Mouse (Mus musculus) intestine, embryonic 14.5 days (tissue): ENCODE measurements around the gene Rps6ka1. TPM values are rescaled to one million over a fixed set of nuclear protein-coding genes. Genes with fewer than 3 reads are reported as not detected.
A peak's percentile ranks its signal among the peaks of the same experiment; 100 is the strongest.

Source experiments
- ATAC-seq: fragments of 200-750 bp; cut with Nextera tagmentation; replicated peaks from 2 replicates; pipeline ENCODE4 v1.8.0; 2017; ENCODE audit warnings: low read depth, moderate number of reproducible peaks, moderate TSS enrichment, moderate library complexity; ENCODE audit not compliant: low FRiP score, low TSS enrichment
- DNase-seq: peaks from one replicate; pipeline ENCODE4 v3.0.0-alpha.2; 2018; ENCODE audit warnings: low spot score
- H3K27ac ChIP-seq: fragments of 300-500 bp; sonication (generic); 2 replicates; pipeline ENCODE4 v1.5.1; 2014; ENCODE audit warnings: low read depth, mild to moderate bottlenecking, control low read depth
- H3K27me3 ChIP-seq: fragments of 300-500 bp; sonication (generic); replicated peaks from 2 replicates; pipeline ENCODE4 v1.6.1; 2014; ENCODE audit warnings: low read length, control low read depth; ENCODE audit not compliant: control insufficient read depth, insufficient read depth
- H3K36me3 ChIP-seq: fragments of 300-500 bp; sonication (generic); 2 replicates; pipeline ENCODE4 v1.6.1; 2014; ENCODE audit warnings: low read length, control low read depth; ENCODE audit not compliant: control insufficient read depth, insufficient read depth
- H3K4me1 ChIP-seq: fragments of 300-500 bp; sonication (generic); replicated peaks from 2 replicates; pipeline ENCODE4 v1.6.1; 2014; ENCODE audit warnings: low read length, control low read depth, mixed read lengths; ENCODE audit not compliant: control insufficient read depth, insufficient read depth
- H3K4me2 ChIP-seq: fragments of 300-500 bp; sonication (generic); 2 replicates; pipeline ENCODE4 v1.6.1; 2014; ENCODE audit warnings: low read length
- H3K4me3 ChIP-seq: fragments of 300-500 bp; sonication (generic); 2 replicates; pipeline ENCODE4 v1.5.1; 2014; ENCODE audit warnings: low read depth, low read length, control low read depth, mixed read lengths
- H3K9ac ChIP-seq: fragments of 300-500 bp; sonication (generic); 2 replicates; pipeline ENCODE4 v1.6.1; 2014; ENCODE audit warnings: mild to moderate bottlenecking, low read length
- H3K9me3 ChIP-seq: fragments of 300-500 bp; sonication (generic); 2 replicates; pipeline ENCODE4 v1.6.1; 2016; ENCODE audit warnings: low read length, control low read depth; ENCODE audit not compliant: control insufficient read depth
- WGBS: fragments of 180-500 bp; shearing (Covaris S2); extraction: QIAGEN DNeasy Blood & Tissue Kit; methylation state at CpG from one replicate; pipeline ENCODE4 v1.1.7; 2014; 5-methylcytosine and 5-hydroxymethylcytosine counted together
- polyA plus RNA-seq: library from polyadenylated mRNA; unstranded; fragments of >200 nt; fragmentation: Nextera tagmentation; extraction: Ambion mirVana; gene quantifications from 2 replicates; pipeline ENCODE4 v1.2.1, GENCODE M21; 2014

The Rps6ka1 gene
- polyA plus RNA-seq, 1 experiment from 2014 or later = 116 TPM

DNA sequence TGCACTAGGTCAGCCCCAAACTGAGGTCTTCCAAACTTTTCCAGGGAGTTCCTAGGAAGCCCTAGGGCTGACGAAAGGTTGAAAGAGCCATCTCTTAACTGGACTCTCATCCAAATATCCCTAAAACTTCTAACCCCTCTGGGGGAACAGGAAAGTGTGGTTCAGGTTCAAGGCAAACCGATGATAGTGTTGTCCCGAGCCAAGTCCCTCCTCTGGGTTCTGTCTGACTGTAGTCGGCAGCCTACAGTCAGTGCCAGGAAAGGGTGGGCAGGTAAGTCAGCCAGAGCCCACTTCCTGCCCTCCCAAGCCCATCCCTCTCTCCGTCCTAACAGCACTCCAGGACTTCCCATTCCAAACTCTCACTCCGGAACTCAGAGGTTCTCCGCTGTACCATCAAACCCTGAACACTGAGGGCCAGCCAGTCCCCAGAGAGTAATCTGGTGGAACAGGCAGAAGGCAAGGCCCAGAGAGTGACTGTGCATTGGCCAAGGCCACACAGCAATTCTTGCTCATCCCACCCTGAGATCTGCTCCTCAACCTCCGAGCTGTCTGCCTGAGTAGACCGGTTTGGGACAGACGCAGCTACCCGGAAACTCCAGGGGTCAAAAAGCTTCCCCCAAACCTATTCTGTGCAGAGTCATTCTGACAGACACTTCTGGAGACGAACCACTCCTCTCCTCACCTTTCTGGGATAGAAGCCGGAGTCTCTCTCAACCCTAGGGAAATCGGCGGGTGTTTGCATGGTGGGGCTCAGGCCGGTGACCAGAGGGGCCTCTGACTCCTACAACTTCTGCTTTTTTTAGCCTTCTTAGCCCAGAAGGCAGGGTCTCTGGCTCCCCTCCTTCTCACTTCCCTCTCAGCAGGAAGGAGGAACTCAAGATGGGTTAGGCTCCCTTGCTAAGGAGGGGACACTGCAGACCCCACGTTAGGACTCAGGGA lies 13.4 kb downstream of the Rps6ka1 start:
- no peak overlapping the region for H3K27ac ChIP-seq
- H3K9me3 ChIP-seq = no peaks in the 10 kb centered on the region
- H3K4me3 ChIP-seq = no peak overlapping the region
- ATAC-seq = no peak
- H3K27me3 ChIP-seq = no peaks in the 10 kb centered on the region
- no peak for DNase-seq
- H3K4me2 ChIP-seq = no peak overlapping the region
- H3K4me1 ChIP-seq = peaks cover 5% of the 10 kb centered on the region; the same call in 1 of the 2 replicates
- 75% methylated on average over 17 of the region's 17 CpGs for WGBS
- H3K9ac ChIP-seq = no peak overlapping the region
- peaks cover 32% of the 10 kb centered on the region for H3K36me3 ChIP-seq

- WGBS = 89% methylated on average over 4 of the region's 4 CpGs
- no peaks in the 10 kb centered on the region for H3K27me3 ChIP-seq
- H3K36me3 ChIP-seq = peaks cover 38% of the 10 kb centered on the region
- H3K4me3 ChIP-seq = no peak overlapping the region
- ATAC-seq = no peak
- peaks cover 5% of the 10 kb centered on the region; the same call in 1 of the 2 replicates for H3K4me1 ChIP-seq
- H3K9me3 ChIP-seq = no peaks in the 10 kb centered on the region
- DNase-seq = no peak
- H3K9ac ChIP-seq = no peak overlapping the region
- no peak overlapping the region for H3K4me2 ChIP-seq
- H3K27ac ChIP-seq = no peak overlapping the region
These were observed 14.2 kb downstream of the Rps6ka1 start for GRCm38 (mm10) chr4:133873431-133873851.

DNA sequence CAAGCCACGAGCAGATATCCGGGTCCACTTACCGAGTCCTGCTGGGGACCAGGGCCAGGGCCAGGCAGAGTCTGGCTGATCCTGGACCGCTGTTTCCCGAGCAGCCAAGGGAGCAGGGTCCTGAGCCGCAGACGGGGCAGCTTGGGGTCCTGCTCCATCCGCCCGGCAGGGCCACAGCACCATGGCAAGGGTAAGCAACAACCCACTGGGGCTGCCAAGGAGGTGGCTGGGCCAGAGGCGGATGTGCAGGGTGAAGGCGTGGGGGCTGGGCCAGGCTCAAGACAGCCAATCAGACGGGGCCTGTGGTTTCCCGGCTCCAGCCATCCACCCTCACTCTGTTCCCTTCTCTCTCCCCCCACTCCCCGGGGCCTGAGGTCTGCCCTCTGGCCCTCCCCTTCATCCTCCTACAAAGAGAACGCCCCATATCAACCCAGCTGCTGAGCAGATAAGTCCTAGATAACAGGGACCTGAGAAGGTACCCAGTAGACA lies 14.7 kb downstream of the Rps6ka1 start:
- H3K9me3 ChIP-seq = no peaks in the 10 kb centered on the region
- H3K36me3 ChIP-seq = peaks cover 41% of the 10 kb centered on the region
- no peak overlapping the region for H3K4me2 ChIP-seq
- H3K4me1 ChIP-seq = peaks cover 5% of the 10 kb centered on the region; the same call in 1 of the 2 replicates
- no peak overlapping the region for H3K4me3 ChIP-seq
- 64% methylated on average over 15 of the region's 15 CpGs for WGBS
- no peak for ATAC-seq
- H3K27ac ChIP-seq = no peak overlapping the region
- no peaks in the 10 kb centered on the region for H3K27me3 ChIP-seq
- DNase-seq = no peak
- no peak overlapping the region for H3K9ac ChIP-seq

- ATAC-seq (no peak), DNase-seq (no peak)
- Histone ChIP-seq H3K27me3 (no peaks in the 10 kb centered on the region), H3K9me3 (no peaks in the 10 kb centered on the region), H3K4me3 (no peak overlapping the region), H3K36me3 (peaks cover 38% of the 10 kb centered on the region), H3K9ac (no peak overlapping the region), H3K4me2 (no peak overlapping the region), H3K27ac (no peak overlapping the region), H3K4me1 (peaks cover 5% of the 10 kb centered on the region; the same call in 1 of the 2 replicates)
- 90% methylated on average over 6 of the region's 7 CpGs for WGBS
These were observed 15.3 kb downstream of the Rps6ka1 start for GRCm38 (mm10) chr4:133872222-133872811.

- no peak for DNase-seq
- H3K27ac ChIP-seq = peak overlapping the region; percentile 3; the same call in 1 of the 2 replicates
These were observed 22.4 kb downstream of the Rps6ka1 start for GRCm38 (mm10) chr4:133865231-133865630.

GRCm38 (mm10) chr4:133864380-133864981 lies 23.1 kb downstream of the Rps6ka1 start:
- Histone ChIP-seq H3K27ac (peak overlapping the region; percentile 3; the same call in 1 of the 2 replicates), H3K4me1 (no peaks in the 10 kb centered on the region), H3K4me3 (no peak overlapping the region), H3K9ac (no peak overlapping the region), H3K9me3 (no peaks in the 10 kb centered on the region), H3K36me3 (peaks cover 59% of the 10 kb centered on the region), H3K27me3 (no peaks in the 10 kb centered on the region), H3K4me2 (no peak overlapping the region)
- DNase-seq (no peak), ATAC-seq (no peak)
- WGBS = 52% methylated on average over 13 of the region's 13 CpGs

More at GRCm38 (mm10) chr4:133865231-133865630, 22.4 kb downstream of the Rps6ka1 start:
- Histone ChIP-seq H3K9ac (no peak overlapping the region), H3K4me2 (no peak overlapping the region), H3K36me3 (peaks cover 59% of the 10 kb centered on the region), H3K4me3 (no peak overlapping the region), H3K4me1 (no peaks in the 10 kb centered on the region), H3K27me3 (no peaks in the 10 kb centered on the region), H3K9me3 (no peaks in the 10 kb centered on the region)
- no peak for ATAC-seq
- 79% methylated on average over 5 of the region's 5 CpGs for WGBS

GRCm38 (mm10) chr4:133863795-133864379 lies 23.7 kb downstream of the Rps6ka1 start:
- Histone ChIP-seq H3K27ac (no peak overlapping the region), H3K4me3 (no peak overlapping the region), H3K27me3 (no peaks in the 10 kb centered on the region), H3K9me3 (no peaks in the 10 kb centered on the region), H3K4me1 (no peaks in the 10 kb centered on the region), H3K4me2 (no peak overlapping the region), H3K36me3 (peaks cover 60% of the 10 kb centered on the region), H3K9ac (no peak overlapping the region)
- ATAC-seq (no peak), DNase-seq (no peak)
- 71% methylated on average over 12 of the region's 12 CpGs for WGBS

- H3K4me2 ChIP-seq = no peak overlapping the region
- H3K9me3 ChIP-seq = no peaks in the 10 kb centered on the region
- no peak overlapping the region for H3K27ac ChIP-seq
- DNase-seq (no peak), ATAC-seq (no peak)
- H3K9ac ChIP-seq = no peak overlapping the region
- H3K4me1 ChIP-seq = no peaks in the 10 kb centered on the region
- H3K27me3 ChIP-seq = no peaks in the 10 kb centered on the region
- H3K4me3 ChIP-seq = no peak overlapping the region
- H3K36me3 ChIP-seq = peaks cover 51% of the 10 kb centered on the region
- WGBS = 69% methylated on average over 4 of the region's 4 CpGs
These were observed 30.1 kb downstream of the Rps6ka1 start for GRCm38 (mm10) chr4:133857527-133857926.
